13 mouse cellular contexts compared by ENCODE assay signal in the genomic region with DNA sequence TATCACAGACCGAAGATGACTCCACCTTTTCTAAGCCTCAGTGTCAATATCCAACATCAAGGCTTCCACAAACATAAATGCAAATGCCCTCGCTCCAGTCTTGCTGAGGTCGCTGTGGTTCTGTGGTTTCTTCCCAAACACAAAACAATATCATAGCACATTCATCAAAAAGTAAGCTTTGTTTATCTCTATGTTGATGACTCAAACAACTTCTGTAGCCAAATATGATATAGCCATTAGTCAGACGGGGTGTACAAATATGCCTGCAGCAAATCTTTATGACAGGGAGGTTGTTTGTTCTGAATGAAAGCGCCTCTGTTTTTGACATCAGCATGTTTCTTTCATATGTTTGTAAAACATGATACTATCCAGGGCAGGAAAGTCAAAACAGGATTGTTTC.
DNase-seq lines count a peak whose midpoint lies in the region.
"Had no signal": no experiment of that assay in that cellular context is flagged by ENCODE, and none has a peak within 500 bp of the region (broad histone marks: within the 10 kb centered on the region; RNA-seq: fewer than 3 reads in every experiment).

No protein-coding gene starts in this region.

- DNase-seq in ovary, adult 18-20 months (ENCODE audit: low spot score) = peak; percentile 8
- no peak for DNase-seq in ovary, postnatal 36 days (ENCODE audit: low spot score)
- DNase-seq in 3T3-L1 (ENCODE audit: low read depth, low spot score) = peak; percentile 90
- peak; percentile 32 for DNase-seq in Muller cell, postnatal 12 days (ENCODE audit: inconsistent ontology term)
- no peak for DNase-seq in T-cell, adult 2 months (ENCODE audit: low spot score)
- no peak for DNase-seq in adrenal gland, postnatal 36 days
- DNase-seq: adrenal gland, postnatal 14 days; cerebellum, adult 18-20 months; cerebellum, adult 9-11 months; cerebellum, postnatal 36 days; gastrocnemius, postnatal 10 days; heart, adult 2 months; heart, postnatal 14 days had no signal

Comparison
In these comparisons a context has a peak if more than half of its experiments do, and no peak if none do; other contexts are left out.
1. DNase-seq: peak in ovary, adult 18-20 months (single experiment), 3T3-L1 (single experiment) and Muller cell, postnatal 12 days (single experiment); none in ovary, postnatal 36 days (single experiment), T-cell, adult 2 months (single experiment) and adrenal gland, postnatal 36 days (0 of 2).